Mouse (Mus musculus) stomach, embryonic 15.5 days (tissue): ENCODE measurements around the gene Osbp. TPM values are rescaled to one million over a fixed set of nuclear protein-coding genes. Genes with fewer than 3 reads are reported as not detected.
"Not testable (repeated sequence)": the region's sequence is repeated elsewhere in the genome, so short reads cannot be mapped to it uniquely, and the experiment has no call there.

Experiments
- ATAC-seq: fragments of 200-750 bp; cut with Nextera tagmentation; 2 replicates; pipeline ENCODE4 v1.8.0; 2017; ENCODE audit warnings: low read depth, moderate number of reproducible peaks, moderate TSS enrichment; ENCODE audit not compliant: insufficient read depth, low FRiP score
- H3K27ac ChIP-seq: fragments of 300-500 bp; sonication (generic); 2 replicates; pipeline ENCODE4 v1.5.1; 2015; ENCODE audit warnings: mild to moderate bottlenecking, inconsistent platforms
- H3K27me3 ChIP-seq: fragments of 300-500 bp; sonication (generic); replicated peaks from 2 replicates; pipeline ENCODE4 v1.6.1; 2015; ENCODE audit warnings: inconsistent platforms
- H3K36me3 ChIP-seq: fragments of 300-500 bp; sonication (generic); 2 replicates; pipeline ENCODE4 v1.6.1; 2015; ENCODE audit warnings: inconsistent platforms
- H3K4me1 ChIP-seq: fragments of 300-500 bp; sonication (generic); 2 replicates; pipeline ENCODE4 v1.6.1; 2015; ENCODE audit warnings: inconsistent platforms
- H3K4me2 ChIP-seq: fragments of 300-500 bp; sonication (generic); 2 replicates; pipeline ENCODE4 v1.6.1; 2015; ENCODE audit warnings: mild to moderate bottlenecking, inconsistent platforms
- H3K4me3 ChIP-seq: fragments of 300-500 bp; sonication (generic); replicated peaks from 2 replicates; pipeline ENCODE4 v1.5.1; 2015; ENCODE audit warnings: inconsistent platforms
- H3K9ac ChIP-seq: fragments of 300-500 bp; sonication (generic); 2 replicates; pipeline ENCODE4 v1.6.1; 2015; ENCODE audit warnings: inconsistent platforms
- H3K9me3 ChIP-seq: fragments of 300-500 bp; sonication (generic); 2 replicates; pipeline ENCODE4 v1.6.1; 2016; ENCODE audit warnings: inconsistent platforms
- WGBS: fragments of 180-500 bp; shearing (Covaris S2); methylation state at CpG from one replicate; pipeline ENCODE4 v1.1.7; 2015; 5-methylcytosine and 5-hydroxymethylcytosine counted together
- polyA plus RNA-seq: library from polyadenylated mRNA; unstranded; fragments of >200 nt; fragmentation: Nextera tagmentation; extraction: Ambion mirVana; gene quantifications from 2 replicates; pipeline ENCODE4 v1.2.1, GENCODE M21; 2015

Gene Osbp
- polyA plus RNA-seq, 1 experiment from 2014 or later: 5.0 TPM

GRCm38 (mm10) chr19:11964266-11964665, 1.5 kb upstream of the Osbp start:
- 96% methylated on average over 1 of the region's 1 CpGs for WGBS
- H3K4me2 ChIP-seq: peak overlapping the region; percentile 63; the same call in 1 of the 2 replicates

GRCm38 (mm10) chr19:11966201-11966636, 478 bp downstream of the Osbp start:
- peaks cover 14% of the 10 kb centered on the region; the same call in 1 of the 2 replicates for H3K4me1 ChIP-seq
- no peaks in the 10 kb centered on the region for H3K9me3 ChIP-seq
- peak overlapping the region; percentile 69 for H3K4me2 ChIP-seq
- ATAC-seq: no peak
- no peaks in the 10 kb centered on the region for H3K27me3 ChIP-seq
- 1% methylated on average over 18 of the region's 18 CpGs for WGBS
- peak overlapping the region; percentile 81 for H3K4me3 ChIP-seq
- H3K9ac ChIP-seq: peak overlapping the region; percentile 83
- H3K36me3 ChIP-seq: peaks cover 8% of the 10 kb centered on the region; the same call in 1 of the 2 replicates
- H3K27ac ChIP-seq: peak overlapping the region; percentile 44; the same call in 1 of the 2 replicates

More at GRCm38 (mm10) chr19:11964266-11964665, 1.5 kb upstream of the Osbp start:
- Histone ChIP-seq H3K27me3 (no peaks in the 10 kb centered on the region), H3K9ac (no peak overlapping the region), H3K27ac (peak overlapping the region; percentile 89; the same call in 1 of the 2 replicates), H3K36me3 (0 out of 2 replicates have a peak, but pooled peaks cover 3% of the 10 kb centered on the region), H3K9me3 (no peaks in the 10 kb centered on the region), H3K4me1 (peaks cover 14% of the 10 kb centered on the region; the same call in 1 of the 2 replicates), H3K4me3 (no peak overlapping the region; the same call in 1 of the 2 replicates)
- no peak for ATAC-seq

- no peak overlapping the region for H3K9ac ChIP-seq
- H3K4me3 ChIP-seq: no peak overlapping the region
- 69% methylated on average over 9 of the region's 9 CpGs for WGBS
- H3K4me2 ChIP-seq: no peak overlapping the region
- H3K4me1 ChIP-seq: peaks cover 14% of the 10 kb centered on the region; the same call in 1 of the 2 replicates
- H3K9me3 ChIP-seq: no peaks in the 10 kb centered on the region
- ATAC-seq: no peak
- H3K27ac ChIP-seq: no peak overlapping the region
- H3K27me3 ChIP-seq: no peaks in the 10 kb centered on the region
- peaks cover 28% of the 10 kb centered on the region for H3K36me3 ChIP-seq
Measured at GRCm38 (mm10) chr19:11969155-11970050, 3.7 kb downstream of the Osbp start.

- Histone ChIP-seq H3K9me3 (no peaks in the 10 kb centered on the region), H3K36me3 (peaks cover 42% of the 10 kb centered on the region), H3K27me3 (no peaks in the 10 kb centered on the region), H3K4me2 (no peak overlapping the region), H3K4me1 (no peaks in the 10 kb centered on the region; the same call in 1 of the 2 replicates), H3K27ac (0 out of 2 replicates have a peak overlapping the region, but pooled peaks have one; percentile 40), H3K9ac (no peak overlapping the region), H3K4me3 (no peak overlapping the region)
- 85% methylated on average over 13 of the region's 13 CpGs for WGBS
- ATAC-seq: peak; percentile 24; the same call in 1 of the 2 replicates
Measured at GRCm38 (mm10) chr19:11973511-11974222, 7.9 kb downstream of the Osbp start.

GRCm38 (mm10) chr19:11974223-11974540, 8.4 kb downstream of the Osbp start:
- Histone ChIP-seq H3K4me2 (no peak overlapping the region), H3K4me3 (no peak overlapping the region), H3K9me3 (no peaks in the 10 kb centered on the region), H3K4me1 (no peaks in the 10 kb centered on the region; the same call in 1 of the 2 replicates), H3K9ac (no peak overlapping the region), H3K36me3 (peaks cover 44% of the 10 kb centered on the region), H3K27me3 (no peaks in the 10 kb centered on the region), H3K27ac (peak overlapping the region; percentile 40; the same call in 1 of the 2 replicates)
- ATAC-seq: peak; percentile 52; the same call in 1 of the 2 replicates
- WGBS: 75% methylated on average over 2 of the region's 2 CpGs

- H3K27ac ChIP-seq: no peak overlapping the region
- peaks cover 55% of the 10 kb centered on the region for H3K36me3 ChIP-seq
- no peaks in the 10 kb centered on the region; the same call in 1 of the 2 replicates for H3K4me1 ChIP-seq
- no peaks in the 10 kb centered on the region for H3K27me3 ChIP-seq
- WGBS: 83% methylated on average over 4 of the region's 4 CpGs
- ATAC-seq: no peak
- H3K9me3 ChIP-seq: no peaks in the 10 kb centered on the region
- no peak overlapping the region for H3K4me3 ChIP-seq
- no peak overlapping the region for H3K9ac ChIP-seq
- no peak overlapping the region for H3K4me2 ChIP-seq
Measured at GRCm38 (mm10) chr19:11975683-11976082, 9.9 kb downstream of the Osbp start.

GRCm38 (mm10) chr19:11977363-11977762, 11.6 kb downstream of the Osbp start:
- no peak for ATAC-seq
- Histone ChIP-seq H3K4me3 (no peak overlapping the region), H3K4me2 (no peak overlapping the region), H3K27me3 (no peaks in the 10 kb centered on the region), H3K9ac (no peak overlapping the region), H3K27ac (no peak overlapping the region), H3K9me3 (no peaks in the 10 kb centered on the region), H3K4me1 (no peaks in the 10 kb centered on the region), H3K36me3 (peaks cover 53% of the 10 kb centered on the region)
- WGBS: 81% methylated on average over 5 of the region's 5 CpGs

- Histone ChIP-seq H3K4me3 (no peak overlapping the region), H3K9me3 (no peaks in the 10 kb centered on the region), H3K9ac (no peak overlapping the region), H3K27ac (no peak overlapping the region), H3K4me2 (no peak overlapping the region), H3K36me3 (peaks cover 67% of the 10 kb centered on the region), H3K4me1 (no peaks in the 10 kb centered on the region), H3K27me3 (no peaks in the 10 kb centered on the region)
- WGBS: 78% methylated on average over 4 of the region's 4 CpGs
- no peak for ATAC-seq
Measured at GRCm38 (mm10) chr19:11980471-11980870, 14.7 kb downstream of the Osbp start.

- not testable (repeated sequence) for H3K27me3 ChIP-seq, H3K9me3 ChIP-seq, H3K4me1 ChIP-seq, ATAC-seq, H3K27ac ChIP-seq, H3K9ac ChIP-seq, H3K4me3 ChIP-seq, H3K4me2 ChIP-seq
- peaks cover 52% of the 10 kb centered on the region for H3K36me3 ChIP-seq
- WGBS: 85% methylated on average over 5 of the region's 5 CpGs
Measured at GRCm38 (mm10) chr19:11984614-11985013, 18.9 kb downstream of the Osbp start.

GRCm38 (mm10) chr19:11987841-11988240, 22.1 kb downstream of the Osbp start:
- Histone ChIP-seq H3K36me3 (peaks cover 50% of the 10 kb centered on the region), H3K27me3 (no peaks in the 10 kb centered on the region), H3K9ac (no peak overlapping the region), H3K4me1 (no peaks in the 10 kb centered on the region), H3K9me3 (no peaks in the 10 kb centered on the region), H3K4me2 (no peak overlapping the region), H3K4me3 (no peak overlapping the region), H3K27ac (no peak overlapping the region)
- ATAC-seq: no peak
- WGBS: 88% methylated on average over 3 of the region's 3 CpGs

- Histone ChIP-seq H3K9me3 (no peaks in the 10 kb centered on the region), H3K36me3 (peaks cover 41% of the 10 kb centered on the region), H3K27me3 (no peaks in the 10 kb centered on the region), H3K4me3 (no peak overlapping the region), H3K9ac (no peak overlapping the region), H3K27ac (no peak overlapping the region), H3K4me2 (no peak overlapping the region), H3K4me1 (no peaks in the 10 kb centered on the region)
- ATAC-seq: no peak
- 88% methylated on average over 7 of the region's 7 CpGs for WGBS
Measured at GRCm38 (mm10) chr19:11989334-11989733, 23.6 kb downstream of the Osbp start.

GRCm38 (mm10) chr19:11992034-11992433, 26.3 kb downstream of the Osbp start:
- no peaks in the 10 kb centered on the region for H3K27me3 ChIP-seq
- H3K9me3 ChIP-seq: no peaks in the 10 kb centered on the region
- ATAC-seq: no peak
- H3K4me1 ChIP-seq: no peaks in the 10 kb centered on the region
- 89% methylated on average over 9 of the region's 9 CpGs for WGBS
- no peak overlapping the region for H3K27ac ChIP-seq
- H3K4me3 ChIP-seq: no peak overlapping the region
- H3K36me3 ChIP-seq: peaks cover 33% of the 10 kb centered on the region
- no peak overlapping the region for H3K9ac ChIP-seq
- no peak overlapping the region for H3K4me2 ChIP-seq
